Comparison of ENCODE assay signal across 8 mouse cellular contexts in genomic region chr15:60822101-60822802, GRCm38 (mm10). TPM values are rescaled to one million over a fixed set of nuclear protein-coding genes. Genes with fewer than 3 reads are reported as not detected.
DNase-seq lines count a peak whose midpoint lies in the region; ATAC-seq and TF ChIP-seq lines count a peak whose summit lies in the region.

No protein-coding gene starts in this region.

- H3K4me2 ChIP-seq in forebrain, embryonic 11.5 days (ENCODE audit: low read depth, low read length, severe bottlenecking), result peak overlapping the region; percentile 99
- peak overlapping the region; percentile 100 for H3K4me2 ChIP-seq in hindbrain, embryonic 12.5 days (replicated peaks)

- ATAC-seq in forebrain, embryonic 11.5 days (replicated peaks; ENCODE audit: low FRiP score), result peak; percentile 2
- peak; percentile 26; the same call in 1 of the 2 replicates for ATAC-seq in hindbrain, embryonic 12.5 days (ENCODE audit: low FRiP score)

- peak; percentile 57 for DNase-seq in adrenal gland, adult 2 months
- DNase-seq in forebrain, embryonic 11.5 days (ENCODE audit: low spot score), result peak; percentile 58
- DNase-seq in layer of hippocampus, postnatal 10 days (ENCODE audit: low spot score in 2 of 2), result peak; percentile 22 to 46
- DNase-seq in lung, postnatal 36 days, result peak; percentile 35
- peak; percentile 14 for DNase-seq in right cerebral cortex, postnatal 25 days
- no peak for DNase-seq in spleen, adult 12 weeks (ENCODE audit: low spot score)

- peaks cover 23% of the 10 kb centered on the region for H3K4me1 ChIP-seq in E14TG2a.4 (replicated peaks; ENCODE audit: low read depth, low read length)
- H3K4me1 ChIP-seq in forebrain, embryonic 11.5 days (replicated peaks; ENCODE audit: control insufficient read depth, insufficient read depth, low read length), result peaks cover 5% of the 10 kb centered on the region; the same call in 1 of the 2 replicates
- peaks cover 19% of the 10 kb centered on the region for H3K4me1 ChIP-seq in hindbrain, embryonic 12.5 days

- WGBS in forebrain, embryonic 11.5 days, result 5% methylated on average over 10 of the region's 10 CpGs
- 4% methylated on average over 10 of the region's 10 CpGs for WGBS in hindbrain, embryonic 12.5 days

- H3K4me3 ChIP-seq in E14TG2a.4 (replicated peaks; ENCODE audit: low read length), result peak overlapping the region; percentile 87
- peak overlapping the region; percentile 66 for H3K4me3 ChIP-seq in forebrain, embryonic 11.5 days (ENCODE audit: low read depth, low read length)
- H3K4me3 ChIP-seq in hindbrain, embryonic 12.5 days, result peak overlapping the region; percentile 62

- peak overlapping the region; percentile 75 for H3K9ac ChIP-seq in forebrain, embryonic 11.5 days (ENCODE audit: low read length)
- H3K9ac ChIP-seq in hindbrain, embryonic 12.5 days, result peak overlapping the region; percentile 70

- peaks cover 57% of the 10 kb centered on the region for H3K27me3 ChIP-seq in E14TG2a.4 (ENCODE audit: insufficient read depth, low read length)
- H3K27me3 ChIP-seq in forebrain, embryonic 11.5 days (ENCODE audit: control insufficient read depth, insufficient read depth, low read length), result no peaks in the 10 kb centered on the region
- H3K27me3 ChIP-seq in hindbrain, embryonic 12.5 days, result 0 out of 2 replicates have a peak, but pooled peaks cover 7% of the 10 kb centered on the region

- TF ChIP-seq CTCF in E14TG2a.4 (conservative IDR thresholded peaks at IDR 0.05; ENCODE audit: low read length), result no peak

- peaks cover 26% of the 10 kb centered on the region for H3K9me3 ChIP-seq in E14TG2a.4 (ENCODE audit: low read length)
- no peaks in the 10 kb centered on the region for H3K9me3 ChIP-seq in forebrain, embryonic 11.5 days (ENCODE audit: control insufficient read depth, low read length)
- no peaks in the 10 kb centered on the region for H3K9me3 ChIP-seq in hindbrain, embryonic 12.5 days (replicated peaks)

- peak overlapping the region; percentile 83; the same call in 1 of the 2 replicates for H3K27ac ChIP-seq in forebrain, embryonic 11.5 days (ENCODE audit: low read depth, low read length)
- peak overlapping the region; percentile 71 for H3K27ac ChIP-seq in hindbrain, embryonic 12.5 days

- no peaks in the 10 kb centered on the region for H3K36me3 ChIP-seq in E14TG2a.4 (ENCODE audit: insufficient read depth, low read length)
- no peaks in the 10 kb centered on the region for H3K36me3 ChIP-seq in forebrain, embryonic 11.5 days (ENCODE audit: control insufficient read depth, insufficient read depth, low read length)
- no peaks in the 10 kb centered on the region for H3K36me3 ChIP-seq in hindbrain, embryonic 12.5 days

RNA-seq across cellular contexts. Expression of gene Fam84b, which starts 31.3 kb away (rescaled TPM):
- total RNA-seq in adrenal gland, adult 2 months (2021), result 10 to 100 TPM in 1 of 2 experiments, 1 to 10 TPM in 1; 9.3 to 13.5 TPM
- polyA plus RNA-seq in adrenal gland, adult 2 months (2012; rRNA removed), result 8.1 and 9.5 TPM in 2 replicates
- 21.9 and 24.9 TPM in 2 replicates for polyA plus RNA-seq in forebrain, embryonic 11.5 days (2014; fragmentation: Nextera tagmentation; extraction: Ambion mirVana)
- 15.0 and 15.9 TPM in 2 replicates for polyA plus RNA-seq in hindbrain, embryonic 12.5 days (2016; fragmentation: Nextera tagmentation; extraction: Ambion mirVana)
- 10 to 100 TPM; 12.4 to 14.4 TPM for total RNA-seq in layer of hippocampus, postnatal 10 days (2021)
